Mouse (Mus musculus) spleen, adult 2 months (tissue): ENCODE results near the gene Dtnb. TPM values are rescaled to one million over a fixed set of nuclear protein-coding genes. Genes with fewer than 3 reads are reported as not detected.
A peak's percentile ranks its signal among the peaks of the same experiment; 100 is the strongest.

Source experiments
- DNase-seq, 2 experiments: peaks; one replicate each; pipeline versions ENCODE4 v3.0.0 to v3.0.0-alpha.2; 2012 to 2021; ENCODE audit warnings: low spot score in 2 of 2, low read depth in 1 of 2
- H3K27ac ChIP-seq: fragments of 200-500 bp; 2 replicates; pipeline ENCODE4 v1.5.1; 2012; ENCODE audit warnings: low read length, inconsistent platforms; ENCODE audit not compliant: insufficient read depth
- H3K27me3 ChIP-seq: fragments of 200-500 bp; 2 replicates; pipeline ENCODE4 v1.6.1; 2012; ENCODE audit warnings: mild to moderate bottlenecking, moderate library complexity, low read length, inconsistent platforms; ENCODE audit not compliant: control insufficient read depth, insufficient read depth
- H3K36me3 ChIP-seq: fragments of 200-500 bp; 2 replicates; pipeline ENCODE4 v1.6.1; 2012; ENCODE audit warnings: mild to moderate bottlenecking, low read length, inconsistent platforms; ENCODE audit not compliant: control insufficient read depth, insufficient read depth
- H3K4me1 ChIP-seq: fragments of 200-500 bp; 2 replicates; pipeline ENCODE4 v1.6.1; 2011; ENCODE audit warnings: inconsistent platforms; ENCODE audit not compliant: control insufficient read depth, insufficient read depth, insufficient read length
- H3K4me3 ChIP-seq: fragments of 200-500 bp; 2 replicates; pipeline ENCODE4 v1.5.1; 2011; ENCODE audit warnings: mild to moderate bottlenecking, inconsistent platforms; ENCODE audit not compliant: insufficient read depth, insufficient read length; ENCODE audit errors: extremely low read depth
- CTCF ChIP-seq: fragments of 200-500 bp; IDR thresholded peaks from 2 replicates; pipeline ENCODE4 v1.5.1; 2011; ENCODE audit warnings: mild to moderate bottlenecking, inconsistent platforms; ENCODE audit not compliant: insufficient read depth, insufficient read length, insufficient replicate concordance; ENCODE audit errors: extremely low read depth
- POLR2A ChIP-seq: fragments of 200-500 bp; IDR thresholded peaks from 2 replicates; pipeline ENCODE4 v1.6.1; 2011; ENCODE audit warnings: low read depth, low read length, inconsistent platforms
- WGBS: fragments of 180-500 bp; shearing (Covaris S2); methylation state at CpG from one replicate; pipeline ENCODE4 v1.1.7; 2018; 5-methylcytosine and 5-hydroxymethylcytosine counted together
- polyA plus RNA-seq: library from polyadenylated mRNA; depleted of rRNA; stranded (reverse); fragments of >200 nt; gene quantifications from 2 replicates; pipeline ENCODE4 v1.2.3, GENCODE M21; 2012

Dtnb gene
- polyA plus RNA-seq, 1 experiment: 31.0 TPM

DNA sequence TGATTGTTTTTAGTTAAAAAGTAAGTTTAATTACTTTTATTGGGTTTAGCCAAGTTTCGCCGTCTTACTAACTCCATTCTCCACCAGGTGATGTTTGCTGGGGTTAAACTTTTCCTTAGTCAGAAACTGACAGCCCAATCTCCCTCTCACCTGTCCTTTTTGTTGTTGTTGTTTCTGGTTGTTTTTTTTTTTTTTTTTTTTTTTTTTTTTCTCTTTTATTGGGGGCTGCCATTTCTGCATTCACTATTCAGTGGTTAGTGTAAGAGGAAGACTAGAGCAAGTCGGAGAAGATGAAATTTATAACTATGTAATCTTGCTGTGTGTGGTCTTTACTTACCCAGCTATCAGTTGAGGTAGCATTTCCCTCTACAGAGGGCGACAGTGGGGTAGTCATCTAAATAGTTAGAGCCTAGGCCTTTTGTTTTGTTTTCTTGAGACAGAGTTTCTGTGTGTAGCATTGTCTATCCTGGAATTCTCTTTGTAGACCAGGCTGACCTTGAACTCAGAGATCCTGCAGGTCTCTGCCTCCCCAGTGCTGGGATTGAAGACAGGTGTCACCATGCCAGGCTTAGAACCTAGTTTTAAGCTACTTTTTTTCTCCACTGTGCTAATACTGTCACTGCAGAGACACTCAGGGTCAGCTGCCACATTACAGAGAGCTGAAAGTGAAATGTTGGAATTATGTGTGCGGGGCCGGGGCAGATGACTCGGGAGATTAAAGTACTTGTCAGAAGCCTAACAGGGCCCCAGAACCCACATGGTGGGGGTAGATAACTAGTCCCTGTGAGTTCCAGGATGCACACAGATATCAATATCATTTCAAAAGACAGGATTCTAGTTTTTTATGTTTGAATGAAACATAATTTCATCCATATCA lies 46.2 kb downstream of the Dtnb start:
- WGBS: 87% methylated on average over 7 of the region's 7 CpGs
- no peak overlapping the region for H3K27ac ChIP-seq
- no peak for DNase-seq
- no peak overlapping the region for H3K4me3 ChIP-seq
- no peak for TF ChIP-seq POLR2A
- no peak for TF ChIP-seq CTCF
- H3K27me3 ChIP-seq: no peaks in the 10 kb centered on the region
- no peaks in the 10 kb centered on the region for H3K4me1 ChIP-seq
- H3K36me3 ChIP-seq: no peaks in the 10 kb centered on the region

DNA sequence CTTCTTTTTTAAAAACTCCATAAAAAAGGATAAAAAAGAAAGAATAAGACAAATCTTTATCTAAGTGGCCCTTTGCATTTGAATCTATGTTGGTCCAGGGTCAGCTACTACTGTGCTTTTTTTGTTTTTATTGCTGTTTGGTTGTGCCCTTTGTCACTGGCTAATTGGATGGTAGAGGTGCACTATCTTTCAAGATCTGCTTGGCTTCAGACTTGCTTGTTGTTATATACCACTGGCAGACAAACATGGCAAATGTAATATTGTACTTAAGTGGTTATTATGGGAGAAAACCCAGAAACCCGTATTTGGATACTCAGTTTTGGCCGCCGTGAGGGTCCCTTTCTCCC lies 46.8 kb downstream of the Dtnb start:
- Histone ChIP-seq H3K36me3 (no peaks in the 10 kb centered on the region), H3K4me3 (no peak overlapping the region), H3K4me1 (no peaks in the 10 kb centered on the region), H3K27me3 (no peaks in the 10 kb centered on the region), H3K27ac (no peak overlapping the region)
- 96% methylated on average over 3 of the region's 3 CpGs for WGBS
- no peak for TF ChIP-seq CTCF
- TF ChIP-seq POLR2A: no peak
- no peak for DNase-seq

DNA sequence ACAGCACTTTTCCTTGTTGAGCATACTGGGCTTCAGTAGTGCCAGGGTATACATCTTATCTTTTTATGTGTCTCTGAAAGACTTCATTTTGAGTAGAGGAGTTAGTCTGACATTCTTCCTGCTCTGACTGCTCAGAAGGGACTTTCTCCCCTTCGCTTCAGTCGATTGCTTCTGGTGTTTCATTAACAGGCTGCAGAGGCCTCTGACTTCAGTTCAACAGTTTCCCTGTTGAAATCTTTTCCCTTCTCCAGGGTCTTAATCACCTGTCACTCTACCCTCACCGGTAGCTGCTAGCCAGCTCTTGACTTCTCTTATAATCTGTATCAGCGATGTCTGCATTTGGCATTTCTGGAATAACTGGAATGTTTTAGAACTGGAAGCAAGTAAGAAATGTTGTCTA lies 54.7 kb downstream of the Dtnb start:
- no peak overlapping the region for H3K27ac ChIP-seq
- WGBS: 96% methylated on average over 4 of the region's 4 CpGs
- H3K27me3 ChIP-seq: no peaks in the 10 kb centered on the region
- no peak for TF ChIP-seq CTCF
- TF ChIP-seq POLR2A: no peak
- peaks cover 1% of the 10 kb centered on the region for H3K36me3 ChIP-seq
- DNase-seq: no peak
- H3K4me3 ChIP-seq: no peak overlapping the region
- H3K4me1 ChIP-seq: no peaks in the 10 kb centered on the region

DNA sequence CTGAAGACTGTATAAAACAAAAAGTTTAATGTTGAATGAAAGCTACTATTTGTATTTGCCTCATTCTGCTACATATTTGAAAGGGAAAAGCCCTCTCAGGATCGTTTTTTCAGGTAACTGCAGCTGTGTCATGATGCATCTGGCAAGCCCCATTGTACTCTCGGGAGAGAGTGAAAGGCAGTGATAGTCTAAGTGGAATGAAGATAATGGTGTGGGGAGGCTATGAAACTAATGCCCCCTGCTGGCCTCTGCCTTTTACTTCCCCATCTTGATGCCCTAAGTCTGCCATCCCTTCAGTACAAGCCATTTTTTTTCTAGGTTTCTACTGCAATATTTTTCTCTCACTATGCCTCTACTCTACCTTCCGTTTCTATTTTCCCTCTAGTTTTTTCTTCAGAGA lies 69.8 kb downstream of the Dtnb start:
- DNase-seq: peak in 1 of 2 experiments; percentile 9
- H3K36me3 ChIP-seq: peaks cover 2% of the 10 kb centered on the region
- WGBS: 42% methylated on average over 3 of the region's 3 CpGs

DNA sequence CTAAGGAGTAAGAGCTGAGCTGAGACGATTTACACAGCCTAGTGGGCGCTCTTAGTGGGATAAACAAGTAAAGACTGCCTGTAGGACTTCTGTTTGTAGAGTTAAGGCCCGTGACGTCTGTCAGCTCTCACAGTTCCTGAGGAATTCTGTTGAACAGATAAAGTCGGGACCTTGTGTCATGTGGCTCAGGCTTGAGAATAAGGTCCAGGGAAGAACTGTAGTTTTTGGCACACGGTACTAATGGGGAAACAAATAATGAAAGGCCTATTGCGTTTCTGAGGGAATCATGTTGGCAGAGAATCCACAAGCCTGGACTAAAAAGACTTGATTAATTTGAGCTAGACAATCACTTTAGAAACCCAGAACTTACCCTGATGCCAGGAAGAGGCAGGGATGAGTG lies 84.6 kb downstream of the Dtnb start:
- Histone ChIP-seq H3K4me3 (no peak overlapping the region), H3K27me3 (no peaks in the 10 kb centered on the region), H3K4me1 (no peaks in the 10 kb centered on the region; the same call in 1 of the 2 replicates), H3K27ac (0 out of 2 replicates have a peak overlapping the region, but pooled peaks have one; percentile 12), H3K36me3 (no peaks in the 10 kb centered on the region)
- TF ChIP-seq CTCF (no peak), POLR2A (no peak)
- WGBS: 80% methylated on average over 7 of the region's 7 CpGs
- no peak for DNase-seq

More for the DNA sequence above, 69.8 kb downstream of the Dtnb start:
- H3K4me3 ChIP-seq: no peak overlapping the region
- no peak overlapping the region for H3K27ac ChIP-seq
- TF ChIP-seq POLR2A (no peak), CTCF (0 out of 2 replicates have a peak, but pooled peaks have one; percentile 2)
- H3K4me1 ChIP-seq: no peaks in the 10 kb centered on the region
- H3K27me3 ChIP-seq: no peaks in the 10 kb centered on the region

DNA sequence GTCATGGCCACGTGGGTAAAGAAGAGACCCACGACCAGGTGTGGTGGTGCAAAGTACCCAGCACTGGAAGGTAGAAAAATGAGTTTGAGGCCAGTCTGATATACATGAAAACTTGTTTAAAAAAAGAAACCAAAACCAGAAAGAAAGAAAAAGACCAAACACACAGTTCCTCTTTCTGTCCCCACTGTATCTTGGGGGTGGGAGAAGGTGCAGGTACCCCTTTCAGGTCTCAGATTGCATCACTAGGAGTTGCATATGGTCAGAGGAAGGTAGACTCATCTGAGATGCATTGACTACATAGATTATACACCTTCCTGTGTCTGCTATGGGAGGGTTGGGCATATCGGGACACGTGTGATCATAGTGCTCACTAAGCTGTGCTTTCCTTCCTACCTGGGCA lies 85.1 kb downstream of the Dtnb start:
- Histone ChIP-seq H3K27ac (0 out of 2 replicates have a peak overlapping the region, but pooled peaks have one; percentile 12), H3K27me3 (no peaks in the 10 kb centered on the region), H3K4me3 (no peak overlapping the region), H3K4me1 (no peaks in the 10 kb centered on the region; the same call in 1 of the 2 replicates), H3K36me3 (no peaks in the 10 kb centered on the region)
- no peak for DNase-seq
- WGBS: 44% methylated on average over 4 of the region's 4 CpGs
- TF ChIP-seq CTCF: no peak
- TF ChIP-seq POLR2A: no peak

DNA sequence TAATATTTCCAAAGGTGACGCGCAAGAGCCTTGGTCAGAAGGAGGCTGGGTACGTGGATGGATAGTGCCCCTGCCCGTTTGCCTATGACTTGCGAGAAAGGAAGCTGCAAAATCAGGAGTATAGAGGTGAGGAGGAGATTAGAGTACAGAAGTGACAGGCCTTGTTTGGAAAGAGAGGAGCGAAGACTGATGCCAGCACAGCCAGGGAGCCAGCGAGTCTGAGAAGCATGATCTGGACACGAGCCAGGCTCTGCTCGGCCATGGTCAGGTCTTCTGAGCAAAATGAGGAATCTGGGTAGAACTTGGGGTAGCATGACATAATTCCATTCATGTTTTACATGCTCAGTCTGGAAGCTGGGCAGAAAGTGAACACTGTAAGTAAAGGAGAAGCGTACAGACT lies 85.6 kb downstream of the Dtnb start:
- H3K27ac ChIP-seq: no peak overlapping the region
- no peak for DNase-seq
- H3K27me3 ChIP-seq: no peaks in the 10 kb centered on the region
- H3K4me1 ChIP-seq: no peaks in the 10 kb centered on the region; the same call in 1 of the 2 replicates
- H3K36me3 ChIP-seq: no peaks in the 10 kb centered on the region
- WGBS: 89% methylated on average over 10 of the region's 10 CpGs
- H3K4me3 ChIP-seq: no peak overlapping the region
- no peak for TF ChIP-seq POLR2A
- TF ChIP-seq CTCF: no peak
